Mouse (Mus musculus) retina, embryonic 14.5 days (tissue): ENCODE measurements around the gene Gm20888.
"Not testable (repeated sequence)": the region's sequence is repeated elsewhere in the genome, so short reads cannot be mapped to it uniquely, and the experiment has no call there.

Source experiments
- DNase-seq: peaks from one replicate; pipeline ENCODE4 v3.0.0-alpha.2; 2015; ENCODE audit warnings: low spot score

The Gm20888 gene

DNA sequence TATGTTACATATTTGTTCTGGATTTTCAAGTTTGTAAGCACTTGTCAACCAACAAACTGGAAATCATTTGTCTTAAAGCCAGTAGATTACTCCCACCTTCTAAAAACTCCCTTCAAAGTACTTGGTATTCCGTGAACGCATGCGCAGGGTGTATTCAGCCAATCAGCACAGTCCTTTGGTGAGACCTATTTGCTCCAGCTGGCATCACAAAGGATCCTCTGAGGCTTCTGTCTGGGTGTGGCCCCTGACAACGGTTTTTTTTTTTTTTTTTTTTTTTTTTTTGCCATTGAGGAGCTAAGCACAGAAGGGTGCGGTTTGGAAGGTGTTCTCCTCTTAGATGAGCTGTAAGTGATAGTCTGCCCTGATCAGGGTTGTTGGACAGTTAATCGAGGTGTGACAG, at the start of gene Gm20888:
Gene Gm20888 (plus strand): TSS at position 301 of the 400 bp plus-strand sequence.
- DNase-seq = not testable (repeated sequence)
